Mouse (Mus musculus) retina, adult 2 months (tissue): ENCODE data around the gene Slamf7.
"Not testable (repeated sequence)": the region's sequence is repeated elsewhere in the genome, so short reads cannot be mapped to it uniquely, and the experiment has no call there.

Experiments
- DNase-seq: peaks from one replicate; pipeline ENCODE4 v3.0.0-alpha.2; 2012; ENCODE audit warnings: low read depth, low spot score

The Slamf7 gene

DNA sequence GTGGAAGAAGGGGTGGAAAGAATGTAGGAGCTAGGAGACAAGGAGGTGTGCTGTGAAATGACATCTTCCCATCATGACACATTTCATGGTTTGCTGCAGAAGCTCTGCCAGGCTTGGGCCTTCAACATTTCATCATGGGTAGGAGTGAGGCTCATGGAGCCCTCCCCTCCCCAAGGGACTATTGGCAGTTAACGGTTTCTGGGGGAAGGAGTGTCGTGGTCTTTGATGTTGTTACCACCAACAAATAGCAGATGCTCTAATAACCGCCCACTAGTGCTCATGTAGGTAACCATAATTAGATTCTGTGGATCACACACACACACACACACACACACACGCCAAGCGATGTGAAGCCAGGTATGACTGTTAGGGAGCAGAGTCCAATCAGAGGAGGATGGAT, at the start of gene Slamf7:
Gene Slamf7 (minus strand): TSS at position 302 of the 400 bp plus-strand sequence.
- no peak for DNase-seq

DNA sequence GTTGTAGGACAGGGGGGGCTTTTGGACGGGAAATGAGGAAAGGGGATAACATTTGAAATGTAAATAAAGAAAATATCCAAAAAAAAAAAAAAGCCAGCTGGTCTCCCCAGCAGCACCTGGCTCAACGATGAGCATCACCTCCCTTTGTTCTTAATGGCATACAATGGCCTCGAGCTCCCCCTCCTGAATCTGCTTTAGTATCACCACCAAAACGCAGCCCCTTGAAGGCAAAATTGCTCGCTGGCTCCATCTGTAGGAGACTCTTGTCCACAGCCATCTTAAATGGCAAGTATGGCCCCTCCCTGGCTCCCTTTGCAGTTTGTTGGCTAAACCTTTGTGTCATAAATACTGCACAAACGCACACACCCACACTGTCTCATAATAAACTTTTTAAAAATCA, 46.1 kb upstream of the Slamf7 start:
- DNase-seq: no peak

- no peak for DNase-seq
Measured at GRCm38 (mm10) chr1:171693918-171694317, 41.1 kb upstream of the Slamf7 start.

DNA sequence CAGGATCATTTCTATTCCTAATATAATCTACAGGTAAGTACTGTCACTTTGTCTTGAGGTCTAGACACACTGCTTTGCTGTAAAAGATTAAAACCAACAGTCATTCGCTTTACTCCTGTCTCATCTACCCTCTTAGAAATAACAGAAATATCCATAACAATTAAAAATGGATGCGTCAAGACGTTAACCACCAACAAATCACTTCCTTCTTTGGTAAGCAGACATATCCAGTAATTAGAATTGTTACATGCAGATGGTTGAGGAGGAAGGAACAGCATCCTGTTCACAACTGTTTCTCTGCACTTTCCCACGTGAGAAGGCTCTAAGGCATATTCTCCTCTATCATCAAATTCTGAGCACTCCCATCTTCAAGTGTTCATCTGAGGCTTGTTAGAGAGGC, 34.5 kb upstream of the Slamf7 start:
- DNase-seq: no peak

GRCm38 (mm10) chr1:171684923-171685322, 32.1 kb upstream of the Slamf7 start:
- DNase-seq: no peak

DNA sequence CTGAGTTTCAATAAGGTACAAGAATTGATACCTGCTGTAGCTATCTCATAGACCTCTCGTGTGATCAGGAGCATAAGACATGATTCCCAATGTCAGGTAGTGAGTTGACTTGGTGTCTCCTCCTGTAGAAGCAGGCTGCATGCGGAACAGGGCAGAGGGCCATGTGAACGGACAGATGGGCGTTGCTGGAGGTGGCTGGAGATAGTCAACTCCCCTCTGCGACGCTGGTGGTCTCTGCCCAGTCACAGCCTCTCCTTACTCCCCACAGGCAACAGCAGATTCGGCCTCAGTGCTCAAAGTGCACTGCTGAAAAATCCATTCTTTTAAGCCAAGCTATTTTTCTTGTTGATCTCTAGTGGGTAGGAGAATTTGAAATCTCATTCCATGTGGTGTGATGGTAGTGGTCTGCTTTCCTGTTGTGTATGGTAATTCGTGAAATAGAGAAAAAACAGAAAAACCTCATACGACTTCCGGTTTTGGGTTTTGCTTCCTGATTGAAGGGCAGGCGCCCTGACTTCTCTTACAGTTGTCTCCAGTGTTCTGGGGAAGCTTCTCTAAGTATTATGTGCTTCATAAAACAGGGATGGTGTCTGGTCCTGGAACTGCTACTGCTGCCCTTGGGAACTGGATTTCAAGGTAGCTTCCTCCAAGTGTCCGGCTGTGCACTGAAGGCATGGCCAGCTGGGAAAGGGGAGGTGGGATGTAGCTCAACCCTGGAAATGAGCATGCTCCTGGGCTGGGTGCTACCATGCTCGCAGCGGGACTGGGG, 28.9 kb upstream of the Slamf7 start, which contains the start of gene Cd48:
Gene Cd48 (plus strand): TSS at position 479 of the 769 bp plus-strand sequence.
- DNase-seq: no peak

- DNase-seq: no peak
Measured at GRCm38 (mm10) chr1:171681009-171681408, 28.2 kb upstream of the Slamf7 start.

GRCm38 (mm10) chr1:171677721-171678120, 24.9 kb upstream of the Slamf7 start:
- no peak for DNase-seq

- no peak for DNase-seq
Measured at GRCm38 (mm10) chr1:171674467-171674866, 21.6 kb upstream of the Slamf7 start.

GRCm38 (mm10) chr1:171672854-171673475, 20.1 kb upstream of the Slamf7 start:
- DNase-seq: no peak

DNA sequence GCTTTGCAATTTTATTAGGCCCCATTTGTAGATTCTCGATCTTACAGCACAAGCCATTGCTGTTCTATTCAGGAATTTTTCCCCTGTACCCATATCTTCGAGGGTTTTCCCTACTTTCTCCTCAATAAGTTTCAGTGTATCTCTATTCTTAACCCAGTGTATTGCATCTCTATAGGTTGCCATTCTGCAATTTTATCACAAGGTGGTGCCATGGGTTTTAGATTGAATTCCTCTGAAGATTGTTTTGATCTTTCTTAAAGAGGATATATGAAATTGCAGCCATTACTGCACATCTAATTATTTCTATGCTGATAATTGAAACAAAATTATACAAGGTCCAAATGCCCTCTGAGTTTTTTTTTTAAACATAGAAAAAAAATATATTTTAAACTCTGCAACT, 19.6 kb upstream of the Slamf7 start:
- not testable (repeated sequence) for DNase-seq

GRCm38 (mm10) chr1:171667160-171667559, 14.3 kb upstream of the Slamf7 start:
- no peak for DNase-seq

DNA sequence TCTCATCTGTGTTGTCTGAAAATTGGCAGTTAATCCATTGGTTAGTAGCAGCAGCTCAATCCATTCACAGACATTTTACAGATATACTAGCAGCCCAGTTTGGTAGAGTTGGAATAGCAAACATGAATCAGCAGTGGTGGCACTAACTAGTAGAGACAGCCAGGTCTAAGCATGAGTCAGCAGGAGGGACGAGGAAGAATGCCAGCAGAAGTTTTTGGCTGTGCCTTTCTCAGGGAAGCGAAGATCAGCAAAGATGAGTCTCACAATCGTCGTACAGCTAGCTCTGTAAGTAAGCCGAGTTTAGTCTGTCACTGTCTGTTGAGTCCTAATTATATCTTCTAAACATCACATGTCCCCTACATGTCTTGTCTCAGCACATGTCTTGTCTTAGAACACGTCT, 13.5 kb upstream of the Slamf7 start:
- no peak for DNase-seq

DNA sequence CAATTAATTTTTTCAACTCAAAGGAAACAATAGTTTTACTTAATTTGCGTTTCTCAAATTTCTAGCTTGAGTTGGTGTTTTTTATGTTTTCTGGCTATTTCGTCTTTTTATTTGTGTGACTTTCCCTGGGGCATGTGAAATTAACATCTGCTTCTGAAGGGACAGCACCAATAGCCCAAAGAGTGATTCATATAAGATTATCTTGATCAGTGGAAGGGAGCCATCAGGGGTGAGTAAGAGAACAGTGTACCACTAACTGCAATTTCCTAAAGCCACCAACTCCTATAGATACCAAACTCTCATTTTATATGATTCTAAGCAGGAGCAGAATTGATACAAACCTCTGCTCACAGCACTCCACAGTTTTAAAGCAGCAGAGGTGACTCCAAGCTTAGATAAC, 10.9 kb upstream of the Slamf7 start:
- DNase-seq: no peak

GRCm38 (mm10) chr1:171661482-171661881, 8.6 kb upstream of the Slamf7 start:
- DNase-seq: no peak

DNA sequence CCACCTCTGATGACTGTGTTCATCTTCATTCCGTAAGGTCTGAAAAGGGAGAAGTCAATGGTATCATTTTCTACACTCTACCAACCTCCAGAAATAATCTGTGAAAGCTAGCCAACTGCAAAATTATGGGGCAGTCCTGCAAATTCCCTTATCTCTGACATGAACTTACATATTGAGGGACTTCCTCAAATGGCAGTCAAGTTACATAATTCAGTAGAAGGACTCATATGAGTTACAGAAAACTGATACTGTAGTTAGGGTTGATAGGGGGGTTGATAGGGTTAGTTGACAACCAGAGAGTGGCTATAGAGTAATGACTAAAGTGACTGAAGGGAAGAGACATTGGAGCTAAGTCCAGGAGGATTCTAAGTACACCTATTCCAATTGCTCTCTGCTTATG, 7.6 kb upstream of the Slamf7 start:
- no peak for DNase-seq

DNA sequence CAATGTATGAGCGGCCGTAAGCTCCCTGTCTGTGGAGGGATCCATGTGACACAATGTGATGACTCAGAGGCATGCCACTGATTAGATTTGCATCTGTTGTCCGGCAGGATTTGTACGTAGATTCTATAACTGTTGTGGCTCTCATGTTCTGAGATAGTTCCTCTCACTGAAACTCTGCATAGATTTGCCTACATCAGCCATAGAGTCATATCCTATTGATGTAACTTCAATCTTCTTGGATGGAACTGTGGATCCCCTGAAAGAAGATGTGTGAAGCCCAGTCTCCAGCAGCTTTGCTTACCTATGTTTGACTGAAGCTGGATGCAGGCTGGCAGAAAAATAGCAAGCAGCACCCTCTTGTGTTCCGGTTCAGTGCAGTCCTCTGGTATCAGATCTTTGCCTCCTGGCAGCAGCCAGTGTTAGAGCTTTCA, 5.7 kb upstream of the Slamf7 start:
- DNase-seq: no peak

- no peak for DNase-seq
Measured at GRCm38 (mm10) chr1:171648840-171649239, 4.0 kb downstream of the Slamf7 start.

DNA sequence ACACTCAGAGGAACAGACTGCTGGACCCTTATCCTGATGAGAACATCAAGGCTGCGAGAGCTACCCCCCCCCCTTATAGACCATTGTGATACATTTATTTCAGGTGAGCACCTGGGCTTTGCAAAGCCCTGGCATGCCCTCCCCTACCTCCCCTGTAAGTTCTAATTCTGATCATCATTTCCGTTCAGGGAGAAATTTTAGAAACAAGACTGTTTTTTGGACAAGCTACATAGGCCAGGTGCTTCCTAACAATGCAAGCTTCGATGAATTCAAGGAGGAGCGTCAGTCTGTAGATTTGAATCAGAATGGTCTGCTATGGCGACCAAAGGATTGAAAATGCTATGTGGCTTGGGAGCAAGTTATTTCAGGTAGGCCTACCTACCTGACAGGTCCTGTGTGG, 5.1 kb downstream of the Slamf7 start:
- DNase-seq: no peak

- DNase-seq: no peak
Measured at GRCm38 (mm10) chr1:171646429-171646940, 6.3 kb downstream of the Slamf7 start.

DNA sequence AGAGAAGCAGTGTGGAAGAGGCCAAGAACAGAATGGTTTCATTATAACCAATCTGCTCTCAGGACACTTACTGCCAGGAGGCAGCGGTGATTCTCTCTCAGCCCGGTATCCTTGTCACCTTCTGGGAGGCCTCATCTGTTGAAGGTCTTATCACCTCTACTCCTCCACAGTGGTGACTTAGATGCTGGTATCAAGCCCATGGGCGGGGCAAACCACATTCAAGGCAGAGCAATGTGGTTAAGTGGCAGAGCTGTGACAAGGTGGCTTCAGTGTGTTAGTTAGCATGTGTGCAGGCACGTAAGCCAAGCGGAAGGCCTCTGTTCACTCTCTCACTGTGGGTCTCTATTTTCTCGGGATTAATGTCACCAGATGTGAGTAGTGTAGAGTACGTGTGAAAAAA, 9.2 kb downstream of the Slamf7 start:
- no peak for DNase-seq

DNA sequence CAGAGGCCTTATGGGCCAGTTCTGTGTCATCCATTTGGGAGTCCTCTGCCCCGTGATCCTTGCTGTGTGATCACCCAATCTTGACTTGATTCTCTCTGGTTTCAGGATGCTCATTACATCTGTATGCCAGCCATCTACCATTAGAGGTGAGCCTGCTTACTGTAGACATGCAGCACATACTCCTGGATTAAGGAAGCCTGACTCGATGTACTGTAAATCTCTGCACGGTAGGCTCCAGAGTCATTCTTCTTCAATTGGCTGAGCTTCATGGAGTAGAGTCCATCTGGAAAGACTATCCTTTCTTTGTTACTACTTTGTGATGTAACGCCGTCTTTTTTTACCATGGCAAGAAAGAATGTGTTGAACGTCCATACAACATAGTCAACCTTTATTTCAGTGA, 12.0 kb downstream of the Slamf7 start:
- no peak for DNase-seq

- DNase-seq: no peak
Measured at GRCm38 (mm10) chr1:171638686-171639085, 14.1 kb downstream of the Slamf7 start.
